Mouse (Mus musculus) CD4-positive helper T cell, adult 2 months (primary cell): ENCODE data around the gene Ephb1.

Source experiments
- DNase-seq: peaks from one replicate; pipeline ENCODE4 v3.0.0-alpha.2; 2012; ENCODE audit warnings: low read depth, missing footprints, low spot score

Gene Ephb1

GRCm38 (mm10) chr9:101918771-101919170 lies 435.7 kb downstream of the Ephb1 start:
- no peak for DNase-seq

GRCm38 (mm10) chr9:101915082-101915481 lies 439.4 kb downstream of the Ephb1 start:
- DNase-seq, result no peak

- DNase-seq, result no peak
These were observed 443.2 kb downstream of the Ephb1 start for GRCm38 (mm10) chr9:101911176-101911866.

GRCm38 (mm10) chr9:101909491-101909890 lies 445.0 kb downstream of the Ephb1 start:
- DNase-seq, result no peak

- DNase-seq, result no peak
These were observed 445.6 kb downstream of the Ephb1 start for GRCm38 (mm10) chr9:101908849-101909248.

GRCm38 (mm10) chr9:101907747-101908255 lies 446.7 kb downstream of the Ephb1 start:
- no peak for DNase-seq

- no peak for DNase-seq
These were observed 451.1 kb downstream of the Ephb1 start for GRCm38 (mm10) chr9:101903406-101903805.

- DNase-seq, result no peak
These were observed 456.6 kb downstream of the Ephb1 start for GRCm38 (mm10) chr9:101897851-101898250.

GRCm38 (mm10) chr9:101883295-101883694 lies 471.2 kb downstream of the Ephb1 start:
- no peak for DNase-seq

GRCm38 (mm10) chr9:101877109-101877987 lies 477.1 kb downstream of the Ephb1 start:
- DNase-seq, result no peak

- DNase-seq, result no peak
These were observed 479.2 kb downstream of the Ephb1 start for GRCm38 (mm10) chr9:101875306-101875705.
